Mouse (Mus musculus) kidney, postnatal 0 days (tissue): ENCODE results near the gene Rps10. TPM values are rescaled to one million over a fixed set of nuclear protein-coding genes. Genes with fewer than 3 reads are reported as not detected.
"Not testable (repeated sequence)": the region's sequence is repeated elsewhere in the genome, so short reads cannot be mapped to it uniquely, and the experiment has no call there.

ENCODE experiments used
- ATAC-seq: fragments of 200-750 bp; cut with Nextera tagmentation; replicated peaks from 2 replicates; pipeline ENCODE4 v1.8.0; 2017; ENCODE audit warnings: low read depth, moderate number of reproducible peaks, moderate TSS enrichment, moderate library complexity; ENCODE audit not compliant: low FRiP score
- DNase-seq: peaks from one replicate; pipeline ENCODE4 v3.0.0-alpha.2; 2016; ENCODE audit warnings: low spot score
- H3K27ac ChIP-seq: fragments of 300-500 bp; sonication (generic); 2 replicates; pipeline ENCODE4 v1.5.1; 2014; ENCODE audit warnings: mild to moderate bottlenecking
- H3K27me3 ChIP-seq: fragments of 300-500 bp; sonication (generic); 2 replicates; pipeline ENCODE4 v1.6.1; 2014; ENCODE audit warnings: low read length, mixed read lengths; ENCODE audit not compliant: insufficient read depth
- H3K36me3 ChIP-seq: fragments of 300-500 bp; sonication (generic); 2 replicates; pipeline ENCODE4 v1.6.1; 2014; ENCODE audit warnings: low read length, mixed read lengths; ENCODE audit not compliant: insufficient read depth
- H3K4me1 ChIP-seq: fragments of 300-500 bp; sonication (generic); replicated peaks from 2 replicates; pipeline ENCODE4 v1.6.1; 2014; ENCODE audit warnings: antibody characterized with exemption, low read length, mixed read lengths; ENCODE audit not compliant: insufficient read depth
- H3K4me2 ChIP-seq: fragments of 300-500 bp; sonication (generic); 2 replicates; pipeline ENCODE4 v1.6.1; 2014; ENCODE audit warnings: mild to moderate bottlenecking, low read length, moderate library complexity, mixed read lengths
- H3K4me3 ChIP-seq: fragments of 300-500 bp; sonication (generic); replicated peaks from 2 replicates; pipeline ENCODE4 v1.5.1; 2014; ENCODE audit warnings: low read depth, low read length
- H3K9ac ChIP-seq: fragments of 300-500 bp; sonication (generic); 2 replicates; pipeline ENCODE4 v1.6.1; 2014; ENCODE audit warnings: low read depth, low read length
- H3K9me3 ChIP-seq: fragments of 300-500 bp; sonication (generic); replicated peaks from 2 replicates; pipeline ENCODE4 v1.6.1; 2016; ENCODE audit warnings: low read length, inconsistent platforms, mixed read lengths
- CTCF ChIP-seq: IDR thresholded peaks from 2 replicates; pipeline ENCODE4 v1.5.1; 2016; ENCODE audit warnings: antibody characterized with exemption, low read depth, mild to moderate bottlenecking, moderate library complexity
- WGBS: fragments of 180-500 bp; shearing (Covaris S2); extraction: QIAGEN DNeasy Blood & Tissue Kit; methylation state at CpG from one replicate; pipeline ENCODE4 v1.1.7; 2014; 5-methylcytosine and 5-hydroxymethylcytosine counted together
- polyA plus RNA-seq: library from polyadenylated mRNA; unstranded; fragments of >200 nt; fragmentation: Nextera tagmentation; extraction: Ambion mirVana; gene quantifications from 2 replicates; pipeline ENCODE4 v1.2.1, GENCODE M21; 2015

Rps10 gene
- polyA plus RNA-seq, 1 experiment from 2014 or later = 1,140 TPM

DNA sequence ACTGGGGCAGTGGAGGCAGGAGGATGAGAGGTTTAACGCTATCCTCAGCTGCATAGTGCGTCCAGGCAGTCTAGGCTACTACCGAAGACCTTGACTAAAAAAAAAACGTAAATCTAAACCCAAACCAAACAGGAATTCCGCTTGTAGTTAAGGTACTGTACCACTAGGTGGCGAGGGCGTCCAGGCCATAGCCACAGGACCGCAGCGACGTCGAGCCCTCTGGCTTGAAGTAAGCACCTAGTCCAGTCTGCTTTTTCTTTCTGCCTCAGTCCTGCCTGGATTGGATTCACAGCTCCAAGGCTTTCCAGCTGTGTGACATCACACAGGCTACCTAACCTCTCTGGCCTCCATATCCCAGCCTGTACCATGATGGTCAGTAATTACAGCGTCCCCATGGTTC lies 13.7 kb upstream of the Rps10 start:
- Histone ChIP-seq H3K27me3 (peaks cover 5% of the 10 kb centered on the region; the same call in 1 of the 2 replicates), H3K9ac (no peak overlapping the region), H3K27ac (no peak overlapping the region), H3K4me3 (no peak overlapping the region), H3K4me1 (no peaks in the 10 kb centered on the region), H3K36me3 (no peaks in the 10 kb centered on the region), H3K4me2 (no peak overlapping the region), H3K9me3 (no peaks in the 10 kb centered on the region)
- ATAC-seq = peak; percentile 71
- DNase-seq = peak; percentile 65
- peak; percentile 80 for TF ChIP-seq CTCF
- 7% methylated on average over 12 of the region's 12 CpGs for WGBS

DNA sequence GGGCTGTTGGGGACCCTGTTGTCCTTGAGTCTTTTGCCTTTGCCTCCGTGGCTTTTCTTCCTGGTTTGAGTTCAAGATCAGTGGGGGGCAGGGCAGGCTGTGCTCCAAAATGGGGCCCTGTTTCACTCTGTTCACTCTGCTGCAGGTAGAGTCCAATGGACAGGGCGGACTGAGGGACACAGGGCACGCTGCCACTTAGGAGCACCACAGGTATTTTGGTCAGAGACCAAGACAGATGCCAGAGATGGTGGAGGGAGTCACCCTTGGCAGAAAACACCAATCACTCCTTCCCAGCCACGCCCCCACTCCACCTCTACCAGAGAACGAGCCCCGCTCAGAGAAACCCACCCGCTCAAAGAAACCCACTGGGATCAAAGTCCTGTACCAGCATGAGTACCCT lies 9.3 kb upstream of the Rps10 start:
- Histone ChIP-seq H3K4me2 (no peak overlapping the region), H3K36me3 (no peaks in the 10 kb centered on the region), H3K27ac (no peak overlapping the region), H3K27me3 (no peaks in the 10 kb centered on the region), H3K4me3 (no peak overlapping the region), H3K4me1 (no peaks in the 10 kb centered on the region), H3K9me3 (no peaks in the 10 kb centered on the region), H3K9ac (no peak overlapping the region)
- DNase-seq (no peak), ATAC-seq (no peak)
- TF ChIP-seq CTCF = no peak
- 26% methylated on average over 7 of the region's 7 CpGs for WGBS

DNA sequence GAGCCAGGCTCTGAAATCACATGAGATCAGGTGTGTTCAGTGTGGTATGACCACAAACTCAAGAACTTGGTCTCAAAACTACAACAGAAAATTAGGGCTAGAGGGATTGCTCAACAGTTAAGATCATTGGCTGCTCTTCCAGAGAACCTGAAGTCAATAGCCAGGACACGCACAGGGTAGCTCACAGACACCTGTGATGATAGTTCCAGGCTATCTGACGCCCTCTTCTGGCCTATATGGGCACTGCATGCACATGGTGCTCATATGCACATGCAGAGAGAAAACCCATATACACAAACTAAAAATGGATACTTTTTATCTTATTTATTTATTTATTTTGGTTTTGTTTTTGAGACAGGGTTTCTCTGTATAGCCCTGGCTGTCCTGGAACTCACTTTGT lies 8.1 kb upstream of the Rps10 start:
- ATAC-seq (no peak), DNase-seq (no peak)
- 60% methylated on average over 2 of the region's 2 CpGs for WGBS
- H3K4me3 ChIP-seq = no peak overlapping the region
- no peak overlapping the region for H3K9ac ChIP-seq
- H3K36me3 ChIP-seq = no peaks in the 10 kb centered on the region
- peak; percentile 31; the same call in 1 of the 2 replicates for TF ChIP-seq CTCF
- H3K9me3 ChIP-seq = no peaks in the 10 kb centered on the region
- no peak overlapping the region for H3K27ac ChIP-seq
- no peaks in the 10 kb centered on the region for H3K27me3 ChIP-seq
- H3K4me2 ChIP-seq = no peak overlapping the region
- H3K4me1 ChIP-seq = no peaks in the 10 kb centered on the region

DNA sequence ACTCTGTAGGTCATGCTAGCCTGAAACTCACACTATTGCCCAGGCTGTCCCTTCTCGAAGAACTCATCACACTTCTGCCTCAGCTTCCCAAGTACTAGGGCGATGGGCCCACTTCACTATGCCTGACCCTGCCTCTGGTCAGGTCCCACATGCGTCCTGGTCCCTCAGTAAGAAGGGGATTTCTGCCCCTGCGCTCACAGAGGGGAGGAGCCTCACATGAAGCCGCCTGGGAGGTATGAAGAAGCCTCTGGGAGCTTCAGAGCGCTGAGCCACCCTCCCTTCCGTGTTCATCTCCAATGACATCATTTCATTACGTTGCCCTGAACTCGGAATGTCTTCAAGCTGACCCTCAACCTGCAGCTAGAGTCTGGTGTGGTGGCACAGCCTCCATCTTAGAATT lies 7.3 kb upstream of the Rps10 start:
- Histone ChIP-seq H3K9ac (no peak overlapping the region), H3K36me3 (no peaks in the 10 kb centered on the region), H3K9me3 (no peaks in the 10 kb centered on the region), H3K4me2 (no peak overlapping the region), H3K4me1 (no peaks in the 10 kb centered on the region), H3K27me3 (no peaks in the 10 kb centered on the region), H3K27ac (no peak overlapping the region), H3K4me3 (no peak overlapping the region)
- TF ChIP-seq CTCF = no peak
- WGBS = 84% methylated on average over 9 of the region's 9 CpGs
- ATAC-seq (no peak), DNase-seq (no peak)

DNA sequence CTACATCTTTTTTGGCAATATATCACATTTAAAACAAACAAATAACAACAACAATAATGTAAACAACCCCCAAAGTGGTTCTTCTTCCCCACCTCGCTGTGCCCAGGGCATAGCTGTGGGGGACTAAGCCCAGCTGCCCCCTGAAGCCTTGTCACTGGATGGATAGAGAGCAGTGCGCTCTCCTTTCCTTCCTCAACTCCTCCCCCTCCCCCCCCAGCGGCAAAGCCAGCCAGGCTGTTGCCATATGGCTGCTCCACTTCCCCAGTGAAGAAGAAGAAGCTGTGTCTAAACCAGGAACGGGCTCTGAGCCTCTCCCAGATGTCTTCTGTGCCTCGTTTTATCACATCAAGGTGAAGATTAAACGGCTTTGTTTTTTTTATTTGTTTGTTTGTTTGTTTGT lies 6.6 kb upstream of the Rps10 start:
- no peak for TF ChIP-seq CTCF
- 25% methylated on average over 6 of the region's 6 CpGs for WGBS
- Histone ChIP-seq H3K9ac (no peak overlapping the region), H3K4me2 (no peak overlapping the region), H3K27me3 (no peaks in the 10 kb centered on the region), H3K27ac (no peak overlapping the region), H3K4me1 (no peaks in the 10 kb centered on the region), H3K9me3 (no peaks in the 10 kb centered on the region), H3K4me3 (no peak overlapping the region), H3K36me3 (no peaks in the 10 kb centered on the region)
- DNase-seq (no peak), ATAC-seq (no peak)

DNA sequence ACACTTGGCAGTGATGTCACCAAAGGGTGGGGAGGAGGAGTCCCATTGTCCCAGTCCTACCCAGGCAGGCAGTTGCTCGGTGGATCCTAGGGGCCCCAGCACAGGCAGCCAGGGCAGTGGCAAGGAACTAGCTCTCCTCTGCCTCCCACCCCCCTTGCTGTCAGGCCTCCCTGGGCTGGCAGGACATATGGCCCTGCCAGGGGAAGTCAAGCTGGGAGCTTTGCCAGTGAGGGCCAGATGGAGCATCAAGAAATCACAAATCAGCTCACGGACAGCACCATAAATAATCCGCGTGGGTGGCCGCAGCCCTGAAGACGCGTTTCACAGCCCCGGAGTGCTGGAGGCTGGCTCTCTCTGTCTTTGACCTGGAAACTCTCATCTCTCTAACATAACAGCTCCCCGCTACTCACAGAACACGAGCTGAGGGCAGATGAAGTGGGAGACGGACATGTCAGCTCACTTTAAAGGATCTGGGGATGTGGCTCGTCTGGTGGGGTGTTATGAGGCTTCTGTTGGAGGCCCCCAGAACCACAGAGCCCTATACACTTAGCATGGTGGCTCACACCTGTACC lies 6.1 kb upstream of the Rps10 start:
- WGBS = 2% methylated on average over 12 of the region's 12 CpGs
- H3K27ac ChIP-seq = no peak overlapping the region
- H3K9me3 ChIP-seq = no peaks in the 10 kb centered on the region
- no peaks in the 10 kb centered on the region for H3K27me3 ChIP-seq
- ATAC-seq = peak; percentile 71
- H3K4me3 ChIP-seq = no peak overlapping the region
- H3K4me1 ChIP-seq = no peaks in the 10 kb centered on the region
- no peak overlapping the region for H3K4me2 ChIP-seq
- H3K36me3 ChIP-seq = no peaks in the 10 kb centered on the region
- no peak for TF ChIP-seq CTCF
- peak; percentile 86 for DNase-seq
- H3K9ac ChIP-seq = no peak overlapping the region

DNA sequence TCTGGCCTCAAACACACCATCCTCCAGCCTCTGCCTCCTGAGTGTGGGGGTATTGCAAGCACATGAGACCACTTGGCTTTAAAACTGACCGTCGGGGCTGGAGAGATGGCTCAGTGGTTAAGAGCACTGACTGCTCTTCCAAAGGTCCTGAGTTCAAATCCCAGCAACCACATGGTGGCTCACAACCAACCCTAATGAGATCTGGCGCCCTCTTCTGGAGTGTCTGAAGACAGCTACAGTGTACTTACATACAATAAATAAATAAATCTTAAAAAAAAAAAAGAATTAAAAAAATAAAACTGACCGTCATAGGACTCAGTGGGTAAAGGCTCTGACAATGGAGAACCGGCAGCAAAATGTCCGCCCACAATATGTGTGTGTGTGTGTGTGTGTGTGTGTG lies 3.4 kb upstream of the Rps10 start:
- not testable (repeated sequence) for H3K9me3 ChIP-seq, H3K4me3 ChIP-seq, ATAC-seq, H3K27ac ChIP-seq, H3K4me2 ChIP-seq, H3K4me1 ChIP-seq, H3K36me3 ChIP-seq, H3K9ac ChIP-seq, DNase-seq, H3K27me3 ChIP-seq
- WGBS = 91% methylated on average over 6 of the region's 6 CpGs
- 0 out of 2 replicates have a peak, but pooled peaks have one; percentile 16 for TF ChIP-seq CTCF
